Mouse (Mus musculus) liver, embryonic 13.5 days (tissue): ENCODE data around the gene Prf1. TPM values are rescaled to one million over a fixed set of nuclear protein-coding genes. Genes with fewer than 3 reads are reported as not detected.

Source experiments
- ATAC-seq: fragments of 200-750 bp; cut with Nextera tagmentation; 2 replicates; pipeline ENCODE4 v1.8.0; 2017; ENCODE audit warnings: low read depth, mild to moderate bottlenecking, moderate number of reproducible peaks, moderate library complexity
- DNase-seq: peaks from one replicate; pipeline ENCODE4 v3.0.0; 2022
- H3K27ac ChIP-seq: fragments of 300-500 bp; sonication (generic); 2 replicates; pipeline ENCODE4 v1.5.1; 2015; ENCODE audit warnings: moderate library complexity, mild to moderate bottlenecking, inconsistent platforms
- H3K27me3 ChIP-seq: fragments of 300-500 bp; sonication (generic); 2 replicates; pipeline ENCODE4 v1.6.1; 2015; ENCODE audit warnings: mild to moderate bottlenecking, inconsistent platforms
- H3K36me3 ChIP-seq: fragments of 300-500 bp; sonication (generic); 2 replicates; pipeline ENCODE4 v1.6.1; 2015; ENCODE audit warnings: mild to moderate bottlenecking, inconsistent platforms
- H3K4me1 ChIP-seq: fragments of 300-500 bp; sonication (generic); replicated peaks from 2 replicates; pipeline ENCODE4 v1.6.1; 2015; ENCODE audit warnings: inconsistent platforms
- H3K4me2 ChIP-seq: fragments of 300-500 bp; sonication (generic); 2 replicates; pipeline ENCODE4 v1.6.1; 2015; ENCODE audit warnings: inconsistent platforms, mild to moderate bottlenecking, moderate library complexity
- H3K4me3 ChIP-seq: fragments of 300-500 bp; sonication (generic); replicated peaks from 2 replicates; pipeline ENCODE4 v1.5.1; 2015; ENCODE audit warnings: mild to moderate bottlenecking, inconsistent platforms
- H3K9ac ChIP-seq: fragments of 300-500 bp; sonication (generic); 2 replicates; pipeline ENCODE4 v1.6.1; 2015; ENCODE audit warnings: mild to moderate bottlenecking, inconsistent platforms
- H3K9me3 ChIP-seq: fragments of 300-500 bp; sonication (generic); replicated peaks from 2 replicates; pipeline ENCODE4 v1.6.1; 2016; ENCODE audit warnings: inconsistent platforms
- WGBS: fragments of 180-500 bp; shearing (Covaris S2); methylation state at CpG from one replicate; pipeline ENCODE4 v1.1.7; 2015; ENCODE audit not compliant: insufficient replicate concordance; 5-methylcytosine and 5-hydroxymethylcytosine counted together
- polyA plus RNA-seq: library from polyadenylated mRNA; unstranded; fragments of >200 nt; fragmentation: Nextera tagmentation; extraction: Ambion mirVana; gene quantifications from 2 replicates; pipeline ENCODE4 v1.2.1, GENCODE M21; 2015

Prf1 gene
- polyA plus RNA-seq, 1 experiment from 2014 or later = not detected

DNA sequence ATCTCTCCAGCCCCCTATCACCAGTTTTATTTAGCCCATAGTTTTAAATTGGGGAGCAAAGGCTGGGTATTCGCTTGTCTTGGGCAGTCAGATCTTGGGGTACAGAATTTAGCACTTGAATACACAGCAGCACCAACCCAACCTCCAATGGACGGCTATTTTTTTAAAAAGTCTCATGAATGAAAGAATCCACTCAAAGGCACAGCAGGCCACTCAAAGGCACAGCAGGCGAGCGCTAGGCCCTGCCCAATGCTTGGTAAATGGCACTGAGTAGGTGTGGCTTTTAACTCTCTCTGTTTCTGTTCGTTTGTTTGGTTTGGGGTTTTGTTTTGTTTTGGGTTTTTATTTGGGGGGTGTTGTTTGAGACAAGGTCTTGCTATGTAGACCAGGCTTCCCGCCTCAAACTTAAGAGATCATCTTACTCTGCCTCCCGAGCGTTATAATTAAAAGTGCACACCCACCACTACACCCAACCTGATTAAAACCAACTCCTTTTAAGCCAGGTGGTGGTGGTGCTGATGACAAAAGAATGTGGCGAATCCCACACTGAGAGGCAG lies 17.8 kb downstream of the Prf1 start:
- Histone ChIP-seq H3K9me3 (no peaks in the 10 kb centered on the region), H3K36me3 (peaks cover 12% of the 10 kb centered on the region; the same call in 1 of the 2 replicates), H3K9ac (no peak overlapping the region), H3K4me1 (0 out of 2 replicates have a peak, but pooled peaks cover 5% of the 10 kb centered on the region), H3K4me3 (no peak overlapping the region), H3K27ac (no peak overlapping the region), H3K4me2 (no peak overlapping the region), H3K27me3 (no peaks in the 10 kb centered on the region)
- 58% methylated on average over 9 of the region's 9 CpGs for WGBS
- ATAC-seq = no peak
- no peak for DNase-seq

DNA sequence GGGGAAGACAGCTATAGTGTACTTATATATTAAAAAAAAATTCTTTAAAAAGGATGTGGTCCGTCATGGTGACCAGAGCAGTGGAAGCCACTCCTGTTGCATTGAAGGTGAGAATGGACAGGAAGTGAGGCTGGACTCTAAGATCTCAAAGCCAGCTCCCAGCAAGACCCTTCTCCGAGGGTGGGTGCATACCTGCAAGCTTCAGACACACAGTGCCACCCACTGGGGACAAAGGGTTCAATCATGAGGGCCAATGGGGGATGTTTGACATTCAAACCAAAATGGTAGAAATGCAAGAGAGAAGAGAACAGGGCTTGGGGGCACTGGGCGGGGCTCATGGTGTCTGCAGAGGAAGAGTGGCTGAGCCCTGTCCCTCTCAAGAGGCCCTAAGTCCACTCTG lies 20.9 kb downstream of the Prf1 start:
- Histone ChIP-seq H3K36me3 (peaks cover 28% of the 10 kb centered on the region; the same call in 1 of the 2 replicates), H3K4me3 (no peak overlapping the region), H3K4me2 (no peak overlapping the region), H3K9ac (no peak overlapping the region), H3K9me3 (no peaks in the 10 kb centered on the region), H3K4me1 (no peaks in the 10 kb centered on the region), H3K27ac (no peak overlapping the region), H3K27me3 (no peaks in the 10 kb centered on the region)
- ATAC-seq (no peak), DNase-seq (no peak)
- WGBS = 57% methylated on average over 3 of the region's 3 CpGs

DNA sequence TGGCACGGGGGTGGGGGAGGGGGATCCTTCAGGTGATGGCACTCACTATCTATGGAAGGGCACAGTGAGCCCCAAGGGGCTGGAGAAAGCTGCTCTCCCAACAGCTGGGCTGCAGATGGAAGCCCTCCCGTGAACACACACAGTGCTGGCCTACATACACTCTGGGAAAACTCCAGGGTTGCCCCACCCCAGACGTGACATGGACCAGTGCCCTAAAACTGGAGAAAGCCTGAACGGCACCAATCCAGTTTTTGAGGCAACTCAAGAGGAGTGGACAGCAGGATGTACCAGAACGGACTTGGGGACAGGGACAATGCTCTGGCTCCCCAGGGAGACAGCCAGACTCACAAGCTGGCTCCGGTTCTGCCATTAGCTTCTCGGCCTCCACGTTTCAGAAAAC lies 27.1 kb downstream of the Prf1 start:
- WGBS = 60% methylated on average over 8 of the region's 8 CpGs
- H3K9ac ChIP-seq = no peak overlapping the region
- H3K4me3 ChIP-seq = no peak overlapping the region
- no peaks in the 10 kb centered on the region for H3K27me3 ChIP-seq
- ATAC-seq = no peak
- H3K36me3 ChIP-seq = peaks cover 23% of the 10 kb centered on the region; the same call in 1 of the 2 replicates
- no peaks in the 10 kb centered on the region for H3K9me3 ChIP-seq
- no peak for DNase-seq
- no peak overlapping the region for H3K27ac ChIP-seq
- no peak overlapping the region for H3K4me2 ChIP-seq
- H3K4me1 ChIP-seq = no peaks in the 10 kb centered on the region

DNA sequence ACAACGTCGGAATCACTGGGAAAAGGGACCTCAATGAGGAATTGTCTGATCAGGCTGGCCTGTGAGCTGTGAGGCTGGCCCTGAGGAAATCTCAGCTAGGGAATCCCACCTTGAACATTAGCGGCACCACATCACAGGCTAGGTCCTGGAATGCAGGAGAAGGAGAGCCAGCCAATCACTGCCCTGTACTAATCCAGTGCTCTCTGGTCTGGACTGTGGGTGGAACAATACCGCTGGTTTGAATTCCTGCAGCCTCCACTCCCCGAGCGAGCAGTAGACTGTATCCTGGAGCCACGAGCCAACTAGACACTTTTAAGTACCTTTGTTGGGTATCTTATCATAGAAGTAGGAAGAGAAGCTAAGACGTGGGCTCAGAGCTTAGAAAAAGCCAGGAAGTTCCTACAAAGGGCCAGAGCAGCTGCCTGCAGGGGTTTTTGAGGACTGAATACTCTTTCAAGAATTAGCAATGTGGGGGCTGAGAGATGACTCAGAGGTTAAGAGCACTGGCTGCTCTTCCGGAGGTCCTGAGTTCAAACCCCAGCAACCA lies 28.2 kb downstream of the Prf1 start:
- no peak for ATAC-seq
- Histone ChIP-seq H3K27ac (no peak overlapping the region), H3K4me1 (no peaks in the 10 kb centered on the region), H3K9ac (no peak overlapping the region), H3K36me3 (peaks cover 13% of the 10 kb centered on the region; the same call in 1 of the 2 replicates), H3K4me2 (no peak overlapping the region), H3K27me3 (no peaks in the 10 kb centered on the region), H3K9me3 (no peaks in the 10 kb centered on the region), H3K4me3 (no peak overlapping the region)
- WGBS = 58% methylated on average over 9 of the region's 9 CpGs
- DNase-seq = no peak

DNA sequence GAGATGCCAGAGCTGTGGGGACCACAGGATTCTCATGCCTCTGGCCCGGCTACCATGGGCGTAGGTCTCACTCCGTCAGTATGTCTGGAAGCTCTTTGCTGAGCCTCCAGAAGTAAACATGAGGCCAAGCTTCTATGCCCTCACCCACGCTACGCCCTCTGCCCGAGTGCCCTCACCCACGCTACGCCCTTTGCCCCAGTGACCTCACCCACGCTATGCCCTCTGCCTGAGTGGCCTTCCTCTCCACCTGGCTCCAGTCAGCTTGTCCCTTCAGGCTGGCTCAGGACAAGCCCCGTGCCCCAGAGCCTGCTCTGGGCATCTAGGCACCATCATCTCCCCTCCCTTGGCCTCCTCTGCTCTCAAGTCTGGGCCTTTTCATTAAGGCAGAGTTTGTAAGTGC lies 29.9 kb downstream of the Prf1 start:
- H3K27me3 ChIP-seq = no peaks in the 10 kb centered on the region
- H3K36me3 ChIP-seq = 0 out of 2 replicates have a peak, but pooled peaks cover 4% of the 10 kb centered on the region
- no peak overlapping the region for H3K9ac ChIP-seq
- H3K9me3 ChIP-seq = no peaks in the 10 kb centered on the region
- 73% methylated on average over 10 of the region's 10 CpGs for WGBS
- H3K4me3 ChIP-seq = no peak overlapping the region
- DNase-seq (no peak), ATAC-seq (no peak)
- H3K27ac ChIP-seq = no peak overlapping the region
- H3K4me1 ChIP-seq = no peaks in the 10 kb centered on the region
- no peak overlapping the region for H3K4me2 ChIP-seq

DNA sequence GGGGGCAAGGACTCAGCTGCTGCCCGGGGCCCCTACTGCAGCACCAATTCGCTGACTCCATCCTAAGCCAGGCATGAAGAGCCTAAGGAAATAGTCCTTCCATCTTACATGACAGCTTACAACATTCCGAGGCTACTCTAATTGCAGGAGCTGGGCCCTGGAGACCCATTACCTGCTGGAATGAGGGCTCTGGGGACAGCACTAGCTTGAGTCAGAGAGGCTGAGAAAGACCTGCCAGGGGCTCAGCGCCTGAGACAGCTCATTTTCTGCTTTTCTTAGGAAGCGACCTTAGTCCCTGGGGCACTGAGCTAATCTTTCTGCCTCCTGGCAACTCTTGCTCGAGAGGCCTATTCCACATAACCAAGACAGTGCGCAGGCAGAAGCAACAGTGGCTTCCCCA lies 31.3 kb downstream of the Prf1 start:
- 56% methylated on average over 7 of the region's 7 CpGs for WGBS
- H3K27ac ChIP-seq = no peak overlapping the region

DNA sequence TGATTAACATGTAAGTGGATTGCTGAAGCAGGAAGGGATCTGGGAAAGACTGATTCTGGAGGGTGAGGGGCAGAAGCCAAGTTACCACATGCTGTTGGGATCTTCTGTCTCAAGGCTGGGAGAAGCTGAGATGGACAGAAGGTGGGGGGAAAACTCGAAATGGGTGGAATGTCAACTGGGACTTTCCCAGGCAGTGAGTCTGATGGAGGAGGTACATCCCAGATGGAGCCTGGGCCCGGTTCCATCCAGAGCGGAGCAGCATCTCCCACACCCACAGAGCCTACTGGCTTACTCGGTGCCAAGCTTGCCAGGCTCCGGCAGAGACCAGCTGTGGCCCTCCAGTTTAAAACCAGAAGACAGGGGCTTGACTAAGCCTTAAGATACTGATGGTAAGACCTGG lies 33.4 kb downstream of the Prf1 start:
- no peak overlapping the region for H3K27ac ChIP-seq
- H3K4me1 ChIP-seq = no peaks in the 10 kb centered on the region
- no peak overlapping the region for H3K4me2 ChIP-seq
- no peak overlapping the region for H3K4me3 ChIP-seq
- 73% methylated on average over 5 of the region's 5 CpGs for WGBS
- H3K9me3 ChIP-seq = no peaks in the 10 kb centered on the region
- H3K27me3 ChIP-seq = no peaks in the 10 kb centered on the region
- H3K9ac ChIP-seq = no peak overlapping the region
- DNase-seq = no peak
- ATAC-seq = no peak
- no peaks in the 10 kb centered on the region for H3K36me3 ChIP-seq

More for the DNA sequence above, 31.3 kb downstream of the Prf1 start:
- Histone ChIP-seq H3K4me3 (no peak overlapping the region), H3K9me3 (no peaks in the 10 kb centered on the region), H3K36me3 (no peaks in the 10 kb centered on the region), H3K9ac (no peak overlapping the region), H3K4me2 (no peak overlapping the region), H3K4me1 (no peaks in the 10 kb centered on the region), H3K27me3 (no peaks in the 10 kb centered on the region)
- no peak for DNase-seq
- ATAC-seq = no peak

DNA sequence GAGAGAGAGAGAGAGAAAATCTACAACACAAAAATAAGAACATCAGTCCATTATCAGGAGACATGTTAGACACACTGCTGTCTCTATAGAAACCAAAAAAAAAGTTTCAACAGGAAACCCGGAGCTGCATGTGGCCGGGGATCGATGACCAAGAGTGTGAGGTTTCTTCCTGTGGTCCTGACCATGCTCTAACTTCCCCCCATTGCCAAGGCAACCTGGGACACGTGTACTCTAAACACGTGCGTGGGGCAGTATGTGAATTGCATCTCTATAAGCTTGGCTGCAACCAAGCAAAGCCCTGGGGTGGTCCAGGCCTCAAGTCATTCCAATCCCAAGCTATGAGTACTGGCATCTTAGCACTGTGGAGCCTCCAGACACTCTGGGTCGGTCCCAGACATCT lies 36.9 kb downstream of the Prf1 start:
- Histone ChIP-seq H3K4me3 (no peak overlapping the region), H3K27ac (no peak overlapping the region), H3K36me3 (no peaks in the 10 kb centered on the region), H3K4me1 (no peaks in the 10 kb centered on the region), H3K9me3 (no peaks in the 10 kb centered on the region), H3K9ac (no peak overlapping the region), H3K27me3 (no peaks in the 10 kb centered on the region), H3K4me2 (no peak overlapping the region)
- DNase-seq (no peak), ATAC-seq (no peak)
- 29% methylated on average over 7 of the region's 7 CpGs for WGBS

DNA sequence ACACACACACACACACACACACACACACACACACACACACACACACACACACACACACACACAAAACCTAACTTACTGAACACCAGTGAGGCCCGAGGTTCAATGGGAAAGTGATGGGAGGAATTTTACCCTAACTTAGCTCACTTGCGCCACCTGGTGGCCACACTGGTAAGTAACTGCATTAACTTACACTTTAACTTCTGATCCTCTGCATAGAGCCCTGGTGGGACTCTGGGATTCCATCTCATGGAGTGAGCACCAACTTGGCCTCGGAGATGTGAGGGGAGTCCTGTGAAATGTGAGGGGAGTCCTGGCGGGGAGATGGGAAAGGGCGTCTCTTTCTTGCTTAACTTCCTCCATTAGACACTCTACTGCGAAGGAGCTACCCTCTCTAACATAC lies 38.5 kb downstream of the Prf1 start:
- H3K9me3 ChIP-seq = no peaks in the 10 kb centered on the region
- 0 out of 2 replicates have a peak, but pooled peaks cover 7% of the 10 kb centered on the region for H3K4me1 ChIP-seq
- WGBS = 19% methylated on average over 6 of the region's 6 CpGs
- DNase-seq (peak; percentile 48), ATAC-seq (no peak)
- no peak overlapping the region for H3K9ac ChIP-seq
- no peaks in the 10 kb centered on the region for H3K36me3 ChIP-seq
- H3K27ac ChIP-seq = no peak overlapping the region
- no peaks in the 10 kb centered on the region for H3K27me3 ChIP-seq
- no peak overlapping the region for H3K4me3 ChIP-seq
- no peak overlapping the region for H3K4me2 ChIP-seq

DNA sequence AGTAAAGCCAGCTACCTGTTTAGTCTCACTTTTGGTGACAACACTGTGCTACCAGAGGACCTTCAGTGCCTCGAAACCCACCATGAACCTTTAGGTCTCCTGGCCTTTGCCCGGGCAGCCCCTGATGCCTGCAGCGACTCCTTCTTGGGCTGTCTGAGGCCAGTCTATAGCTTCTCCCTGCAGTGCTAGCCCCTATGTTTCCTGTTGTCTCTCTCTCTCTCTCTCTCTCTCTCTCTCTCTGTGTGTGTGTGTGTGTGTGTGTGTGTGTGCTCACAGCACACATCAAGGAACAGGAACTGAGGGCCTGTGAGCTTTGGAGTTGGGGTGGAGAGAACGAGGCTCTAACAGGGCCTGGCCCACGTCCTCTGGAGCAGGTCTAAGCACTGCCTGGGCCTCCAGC lies 39.0 kb downstream of the Prf1 start:
- WGBS = 59% methylated on average over 5 of the region's 5 CpGs
- Histone ChIP-seq H3K27ac (no peak overlapping the region), H3K9ac (no peak overlapping the region), H3K27me3 (no peaks in the 10 kb centered on the region), H3K36me3 (no peaks in the 10 kb centered on the region), H3K4me2 (no peak overlapping the region), H3K4me1 (0 out of 2 replicates have a peak, but pooled peaks cover 7% of the 10 kb centered on the region), H3K4me3 (no peak overlapping the region), H3K9me3 (no peaks in the 10 kb centered on the region)
- no peak for DNase-seq
- no peak for ATAC-seq

DNA sequence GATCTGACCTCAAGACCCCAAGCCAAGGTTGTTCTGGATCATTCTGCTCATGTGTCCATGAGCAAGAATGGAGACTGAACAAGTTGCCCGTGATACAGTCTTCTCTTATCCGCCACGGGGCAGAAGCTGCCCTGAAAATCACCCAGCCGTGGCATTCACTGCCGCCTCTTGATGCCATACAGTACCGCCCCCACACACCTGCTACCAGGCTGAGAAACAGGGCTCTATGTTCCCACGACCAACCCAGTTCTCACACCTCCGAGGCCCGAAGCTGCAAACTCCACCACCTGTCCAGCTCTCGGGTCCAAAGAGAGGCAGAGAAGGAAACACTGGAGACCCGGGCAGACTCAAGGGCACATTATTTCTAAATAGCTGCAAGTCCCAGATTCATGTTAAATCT lies 40.0 kb downstream of the Prf1 start:
- Histone ChIP-seq H3K27me3 (no peaks in the 10 kb centered on the region), H3K27ac (no peak overlapping the region), H3K4me2 (no peak overlapping the region), H3K4me3 (no peak overlapping the region), H3K9me3 (no peaks in the 10 kb centered on the region), H3K9ac (no peak overlapping the region), H3K4me1 (0 out of 2 replicates have a peak, but pooled peaks cover 7% of the 10 kb centered on the region), H3K36me3 (no peaks in the 10 kb centered on the region)
- 74% methylated on average over 11 of the region's 11 CpGs for WGBS
- ATAC-seq (no peak), DNase-seq (no peak)

DNA sequence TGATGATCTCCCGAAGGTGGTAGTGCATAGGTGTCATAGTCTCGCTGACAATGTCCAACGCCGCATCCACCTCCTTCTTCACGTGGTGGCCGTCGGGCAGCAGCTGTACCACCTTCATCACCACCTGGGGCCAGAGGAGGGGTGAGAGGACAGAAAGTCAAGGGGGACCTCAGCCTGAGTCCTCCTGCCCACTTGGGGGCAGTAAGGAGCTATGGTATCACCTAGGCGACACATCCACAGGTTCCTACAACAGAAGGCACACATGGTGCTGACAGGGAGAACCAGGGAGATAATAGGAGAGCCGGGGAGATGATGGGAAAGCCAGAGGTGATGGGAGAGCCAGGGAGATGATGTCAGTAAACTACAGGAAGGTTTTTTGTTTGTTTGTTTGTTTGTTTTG lies 41.6 kb downstream of the Prf1 start:
- DNase-seq = no peak
- Histone ChIP-seq H3K4me2 (no peak overlapping the region), H3K27ac (no peak overlapping the region), H3K27me3 (no peaks in the 10 kb centered on the region), H3K36me3 (no peaks in the 10 kb centered on the region), H3K4me3 (no peak overlapping the region), H3K9ac (no peak overlapping the region), H3K9me3 (no peaks in the 10 kb centered on the region), H3K4me1 (0 out of 2 replicates have a peak, but pooled peaks cover 7% of the 10 kb centered on the region)
- ATAC-seq = no peak
- WGBS = 73% methylated on average over 9 of the region's 9 CpGs
